Mouse (Mus musculus) embryonic fibroblast, embryonic 13.5 days (primary cell): ENCODE results near the gene Mcpt2. TPM values are rescaled to one million over a fixed set of nuclear protein-coding genes. Genes with fewer than 3 reads are reported as not detected.

Experiments used
- H3K27ac ChIP-seq: 2 replicates; pipeline ENCODE4 v1.5.1; 2012; ENCODE audit warnings: low read length, control low read depth, inconsistent platforms; ENCODE audit not compliant: insufficient read depth
- H3K4me1 ChIP-seq: 2 replicates; pipeline ENCODE4 v1.6.1; 2011; ENCODE audit warnings: low read length; ENCODE audit not compliant: control insufficient read depth, insufficient read depth
- H3K4me3 ChIP-seq: 2 replicates; pipeline ENCODE4 v1.5.1; 2011; ENCODE audit warnings: mild to moderate bottlenecking, control low read depth, low read length; ENCODE audit not compliant: insufficient read depth
- CTCF ChIP-seq: IDR thresholded peaks from 2 replicates; pipeline ENCODE4 v1.5.1; 2011; ENCODE audit warnings: mild to moderate bottlenecking, control low read depth, low read length, moderate library complexity, borderline replicate concordance; ENCODE audit not compliant: insufficient read depth
- POLR2A ChIP-seq: IDR thresholded peaks from 2 replicates; pipeline ENCODE4 v1.6.1; 2011; ENCODE audit warnings: low read depth, mild to moderate bottlenecking, control low read depth, low read length, moderate library complexity
- polyA plus RNA-seq: library from polyadenylated mRNA; stranded (reverse); fragments of >200 nt; gene quantifications from 2 replicates; pipeline ENCODE4 v1.2.4, GENCODE M21; 2011; ENCODE audit warnings: low read depth; ENCODE audit not compliant: missing spikeins, insufficient read length

Gene Mcpt2
- polyA plus RNA-seq, 1 experiment, result not detected

DNA sequence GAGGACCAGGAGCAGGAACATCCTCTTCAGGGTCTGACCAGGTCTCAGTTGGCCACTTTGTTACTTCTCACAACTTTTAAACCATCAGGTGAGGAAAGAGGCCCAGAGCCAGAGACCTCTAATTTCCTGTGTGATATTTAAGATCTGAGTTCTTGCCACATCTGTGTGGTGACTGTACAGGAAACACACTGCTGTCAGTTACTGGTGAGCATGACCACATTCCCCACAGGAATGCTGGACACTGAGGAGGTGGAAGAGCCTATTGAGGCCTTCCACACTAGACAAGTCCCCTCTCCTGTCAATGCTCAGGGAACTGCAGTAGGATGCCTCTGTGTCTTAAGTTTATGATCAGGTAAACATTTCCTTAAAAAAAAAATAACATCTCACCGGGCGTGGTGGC lies 43.3 kb downstream of the Mcpt2 start, which contains the start of gene Mcpt8:
Mcpt8 (minus strand) TSS at position 107 of the 400 bp plus-strand sequence.
- Histone ChIP-seq H3K4me1 (peaks cover 8% of the 10 kb centered on the region; the same call in 1 of the 2 replicates), H3K27ac (no peak within 1 kb of the TSS), H3K4me3 (no peak within 1 kb of the TSS)
- no peak for TF ChIP-seq CTCF
- TF ChIP-seq POLR2A, result no peak

DNA sequence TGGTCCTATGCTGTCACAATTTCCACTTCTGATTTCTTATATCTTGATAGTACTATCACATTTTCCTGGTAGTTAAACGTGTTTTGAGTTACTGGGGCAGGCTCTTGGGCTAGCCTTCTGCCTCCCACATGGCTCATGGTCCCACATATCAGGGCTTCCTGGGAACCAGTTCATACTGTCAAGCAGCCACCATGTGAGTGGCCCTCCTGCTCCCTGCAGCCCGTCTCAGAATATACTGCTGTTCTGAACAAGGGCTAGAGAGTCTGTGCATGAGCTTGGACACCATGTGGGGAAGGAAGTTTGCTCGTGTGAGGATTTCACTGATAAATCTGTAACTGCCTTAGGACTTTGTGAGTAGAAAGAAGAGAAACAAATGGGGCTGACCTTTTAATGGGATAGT lies 44.9 kb downstream of the Mcpt2 start:
- TF ChIP-seq POLR2A (no peak), CTCF (no peak)
- H3K4me3 ChIP-seq, result no peak overlapping the region
- no peak overlapping the region for H3K27ac ChIP-seq
- H3K4me1 ChIP-seq, result peaks cover 8% of the 10 kb centered on the region; the same call in 1 of the 2 replicates

DNA sequence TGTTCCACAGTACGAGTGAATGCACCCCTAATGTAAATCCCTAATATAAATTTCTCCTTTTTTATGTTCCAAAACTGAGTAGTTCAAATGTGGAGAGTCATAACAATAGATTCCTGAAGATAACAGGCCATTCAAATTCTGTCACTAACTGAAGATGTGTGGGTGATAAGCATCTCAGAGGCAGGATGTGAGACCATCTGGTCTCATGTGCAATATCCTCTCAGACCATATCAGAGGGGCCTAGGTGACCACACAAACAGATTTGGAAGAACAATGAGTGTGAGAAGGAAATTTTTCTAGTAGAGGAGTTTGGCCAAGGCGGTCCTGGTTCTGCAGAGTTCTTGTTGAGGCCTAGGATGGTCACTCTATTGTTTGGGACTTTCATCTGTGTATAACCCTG lies 51.5 kb downstream of the Mcpt2 start:
- TF ChIP-seq POLR2A (no peak), CTCF (no peak)
- H3K4me1 ChIP-seq, result no peaks in the 10 kb centered on the region
- no peak overlapping the region for H3K27ac ChIP-seq
- no peak overlapping the region for H3K4me3 ChIP-seq

Other genes with a start within 250 kb of the Mcpt2 start
- gene Nfatc4, start 218.9 kb upstream of the Mcpt2 start, polyA plus RNA-seq, result 88.8 and 98.2 TPM in 2 replicates
- gene Nynrin, start 188.0 kb upstream of the Mcpt2 start, polyA plus RNA-seq, result 31.7 and 36.6 TPM in 2 replicates
- gene Cbln3, start 157.6 kb upstream of the Mcpt2 start, polyA plus RNA-seq, result 0.23 and 0.35 TPM in 2 replicates
- gene Khnyn, start 157.1 kb upstream of the Mcpt2 start, polyA plus RNA-seq, result 15.4 and 17.5 TPM in 2 replicates
- gene Sdr39u1, start 141.7 kb upstream of the Mcpt2 start, polyA plus RNA-seq, result 19.6 and 25.0 TPM in 2 replicates
- not detected in 2 replicates for gene Cma1, start 97.4 kb upstream of the Mcpt2 start, polyA plus RNA-seq
- 4.3 TPM in 1 of 2 replicates, not detected in the other for gene Cma2, start 91.1 kb upstream of the Mcpt2 start, polyA plus RNA-seq
- 1.2 TPM in 1 of 2 replicates, not detected in the other for gene Mcpt1, start 24.1 kb upstream of the Mcpt2 start, polyA plus RNA-seq
- not detected in 2 replicates for gene Mcpt9, start 11.5 kb upstream of the Mcpt2 start, polyA plus RNA-seq
- gene Mcpt4, start 20.3 kb downstream of the Mcpt2 start, polyA plus RNA-seq, result not detected in 2 replicates
- 16.6 and 74.8 TPM in 2 replicates for gene Mcpt8, start 43.2 kb downstream of the Mcpt2 start, polyA plus RNA-seq
- not detected in 2 replicates for gene Ctsg, start 60.5 kb downstream of the Mcpt2 start, polyA plus RNA-seq
- 3.2 and 17.2 TPM in 2 replicates for gene Gzme, start 78.6 kb downstream of the Mcpt2 start, polyA plus RNA-seq
- gene Gzmd, start 90.6 kb downstream of the Mcpt2 start, polyA plus RNA-seq, result 1.6 TPM in 1 of 2 replicates, not detected in the other
- not detected in 2 replicates for gene Gzmg, start 117.5 kb downstream of the Mcpt2 start, polyA plus RNA-seq
- gene Gzmn, start 132.6 kb downstream of the Mcpt2 start, polyA plus RNA-seq, result not detected in 2 replicates
- not detected in 2 replicates for gene Gzmf, start 169.4 kb downstream of the Mcpt2 start, polyA plus RNA-seq
- not detected in 2 replicates for gene Gzmc, start 192.6 kb downstream of the Mcpt2 start, polyA plus RNA-seq
- not detected in 2 replicates for gene Gzmb, start 220.2 kb downstream of the Mcpt2 start, polyA plus RNA-seq